Mouse (Mus musculus): ENCODE data around the gene Hsp90ab1.

Hsp90ab1 gene

DNA sequence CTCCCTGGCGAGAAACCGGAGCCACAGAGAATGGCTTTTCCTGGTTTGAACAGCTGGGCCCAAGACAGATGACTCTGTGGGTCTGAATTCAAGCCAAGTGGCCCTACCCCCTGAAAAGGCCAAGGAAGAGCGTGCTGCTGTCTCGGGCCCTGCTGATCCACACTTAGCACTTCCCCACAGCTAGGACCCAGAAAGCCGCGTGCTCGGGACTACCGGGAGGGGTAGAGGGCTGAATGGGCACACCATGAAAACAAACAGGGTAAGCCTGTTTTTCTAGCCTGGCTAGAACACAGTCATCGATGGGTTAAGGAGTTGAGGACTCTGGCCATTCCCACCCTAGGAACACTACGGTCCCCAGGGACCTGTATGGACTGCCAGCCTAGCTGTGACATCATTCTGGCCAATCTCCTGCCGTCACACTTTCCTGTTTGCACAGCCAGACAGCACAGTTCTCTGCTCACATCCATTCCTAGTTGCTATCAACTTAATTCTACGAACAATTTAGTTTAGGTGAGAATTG lies 7.9 kb upstream of the Hsp90ab1 start:
- DNase-seq (ENCODE audit: low spot score in 2 of 2) = no peak

DNA sequence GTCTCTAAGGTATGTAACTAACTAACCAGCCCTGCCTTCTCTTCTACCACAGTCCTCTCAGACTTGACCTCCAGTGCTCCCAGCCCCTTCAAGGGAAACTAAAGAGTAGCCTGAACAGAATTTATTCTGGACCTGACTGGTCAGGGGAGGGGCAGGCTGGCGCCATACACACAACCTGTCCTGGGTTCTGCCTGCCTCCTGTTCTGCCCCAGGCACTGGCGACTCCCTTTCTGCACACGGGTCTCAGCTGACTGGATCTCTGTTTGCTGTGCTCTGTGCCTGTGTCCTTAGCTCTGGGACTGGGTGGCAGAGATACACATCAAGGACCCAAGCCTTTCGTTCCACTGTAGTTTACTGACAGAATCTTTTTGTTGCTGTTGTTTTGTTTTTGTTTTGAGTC lies 6.5 kb upstream of the Hsp90ab1 start:
- no peak for DNase-seq (ENCODE audit: low spot score in 2 of 2)

DNA sequence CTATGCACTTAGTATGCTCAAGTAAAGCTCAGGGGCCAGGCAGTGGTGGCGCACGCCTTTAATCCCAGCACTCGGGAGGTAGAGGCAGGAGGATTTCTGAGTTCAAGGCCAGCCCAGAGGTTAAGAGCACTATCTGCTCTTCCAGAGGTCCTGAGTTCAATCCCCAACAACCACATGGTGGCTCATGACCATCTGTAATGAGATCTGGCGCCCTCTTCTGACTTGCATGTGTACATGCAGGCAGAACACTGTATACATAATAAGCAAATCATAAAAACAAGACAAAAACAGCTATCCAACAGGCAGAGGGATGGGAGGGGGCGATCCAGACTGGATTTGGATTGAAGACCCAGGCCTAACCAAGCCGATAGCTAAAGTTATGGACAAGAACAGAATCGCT lies 5.8 kb upstream of the Hsp90ab1 start:
- DNase-seq (ENCODE audit: low spot score in 2 of 2) = no peak

DNA sequence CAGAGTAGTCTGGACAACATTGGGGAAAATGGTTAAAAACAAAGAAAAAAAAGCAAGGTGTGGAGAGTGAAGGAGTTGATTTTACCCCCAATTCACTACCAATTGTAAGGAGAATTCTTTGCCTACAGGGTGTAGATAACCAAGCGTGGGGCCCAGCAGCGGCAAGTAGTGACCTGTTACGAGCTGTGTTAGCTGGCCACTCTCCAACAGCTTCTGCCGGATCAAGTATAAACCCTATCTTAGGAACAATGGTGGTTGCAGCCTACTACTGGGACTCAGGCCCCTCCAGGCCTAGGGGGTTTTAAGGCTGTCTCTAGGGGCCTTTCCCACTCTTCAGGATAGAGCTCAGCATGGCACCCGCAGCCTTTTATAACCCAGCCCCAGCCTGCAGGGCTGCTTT lies 5.2 kb upstream of the Hsp90ab1 start:
- DNase-seq (ENCODE audit: low spot score in 2 of 2) = peak in 1 of 2 experiments; percentile 57

DNA sequence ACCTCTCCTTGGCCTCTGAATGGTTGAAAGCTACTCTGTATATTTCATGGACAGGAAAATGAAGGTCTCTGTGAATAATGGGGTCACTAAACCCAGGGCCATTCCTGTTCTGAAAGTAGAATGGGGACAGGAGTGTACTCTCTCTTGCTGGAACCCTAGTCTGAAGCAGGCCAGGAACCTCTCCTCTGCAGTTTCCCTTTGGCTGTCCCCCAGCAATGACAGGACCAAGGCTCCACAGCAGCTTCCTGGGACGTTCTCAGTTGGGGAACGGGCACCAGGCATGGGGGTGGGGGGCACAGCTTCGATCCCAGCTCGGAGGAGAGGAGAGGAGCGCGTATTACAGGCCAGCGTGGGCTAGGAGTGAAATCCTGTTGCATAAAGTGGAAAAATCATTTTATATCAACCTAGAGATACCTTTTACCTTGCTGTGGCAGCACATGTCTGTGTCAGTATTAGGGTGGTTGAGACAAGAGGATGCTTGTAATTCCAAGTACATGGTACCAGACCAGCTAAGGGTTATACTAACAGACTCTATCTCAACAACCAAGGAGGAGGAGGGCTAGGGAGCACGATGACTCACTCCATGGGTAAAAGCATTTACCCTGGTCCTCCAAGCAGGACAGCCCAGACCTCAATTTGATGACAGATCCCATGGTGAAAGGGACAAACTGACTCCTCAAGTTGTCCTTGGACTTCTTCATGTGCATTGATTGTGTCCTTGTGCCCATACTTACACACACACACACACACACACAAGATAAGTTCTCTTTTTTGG lies 2.2 kb upstream of the Hsp90ab1 start:
- no peak for DNase-seq (ENCODE audit: low spot score in 2 of 2)

DNA sequence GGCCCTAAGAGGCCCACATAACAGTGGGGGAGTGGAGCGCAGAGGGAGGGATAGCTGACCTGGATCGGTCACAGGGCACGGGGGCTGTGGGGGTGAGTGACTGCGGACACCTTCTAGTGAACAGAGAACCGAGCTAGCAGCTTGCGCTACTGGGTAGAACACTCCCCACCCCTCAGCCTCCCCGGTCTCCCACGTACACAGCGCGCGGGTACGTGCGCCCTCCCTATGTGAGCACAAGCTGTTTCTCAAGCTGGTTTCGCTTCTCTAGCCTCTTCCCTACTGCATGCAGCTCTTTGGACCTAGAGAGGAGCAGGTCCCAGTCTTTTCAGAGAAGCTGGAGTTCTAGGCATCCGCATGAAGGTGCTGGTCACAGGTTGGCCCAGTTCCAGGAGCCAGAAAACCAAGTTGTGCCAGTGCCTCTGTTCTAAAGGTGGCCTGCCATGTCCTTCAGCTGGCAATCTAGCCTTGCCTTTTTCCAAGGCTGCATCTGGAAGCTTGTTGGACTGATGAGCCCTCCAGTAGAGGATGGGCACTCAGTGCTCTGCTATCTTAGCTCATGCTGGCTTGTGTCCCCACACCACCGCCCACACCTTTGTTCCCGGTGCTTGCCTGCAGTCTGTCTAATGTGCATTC lies 1.2 kb upstream of the Hsp90ab1 start:
- DNase-seq (ENCODE audit: low spot score in 2 of 2) = peak; percentile 51 to 70

DNA sequence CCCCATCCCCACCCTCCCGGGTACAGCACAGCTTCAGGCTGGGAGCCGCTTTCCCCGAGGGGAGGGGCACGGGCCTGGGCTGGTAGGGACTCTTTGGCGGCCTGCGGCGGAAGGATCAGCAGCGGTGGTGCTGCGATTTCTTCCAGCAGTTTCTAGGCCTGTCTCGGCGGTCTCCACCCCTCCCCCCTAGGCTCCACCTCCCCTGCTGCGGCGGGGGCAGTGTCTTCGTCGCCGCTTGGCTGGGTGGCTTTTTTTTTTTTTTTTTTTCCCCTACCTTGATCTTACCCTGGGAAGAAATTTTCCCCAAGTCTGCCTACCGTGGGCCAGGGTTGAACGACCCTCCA lies 681 bp upstream of the Hsp90ab1 start:
- DNase-seq (ENCODE audit: low spot score in 2 of 2) = peak; percentile 96 to 97

DNA sequence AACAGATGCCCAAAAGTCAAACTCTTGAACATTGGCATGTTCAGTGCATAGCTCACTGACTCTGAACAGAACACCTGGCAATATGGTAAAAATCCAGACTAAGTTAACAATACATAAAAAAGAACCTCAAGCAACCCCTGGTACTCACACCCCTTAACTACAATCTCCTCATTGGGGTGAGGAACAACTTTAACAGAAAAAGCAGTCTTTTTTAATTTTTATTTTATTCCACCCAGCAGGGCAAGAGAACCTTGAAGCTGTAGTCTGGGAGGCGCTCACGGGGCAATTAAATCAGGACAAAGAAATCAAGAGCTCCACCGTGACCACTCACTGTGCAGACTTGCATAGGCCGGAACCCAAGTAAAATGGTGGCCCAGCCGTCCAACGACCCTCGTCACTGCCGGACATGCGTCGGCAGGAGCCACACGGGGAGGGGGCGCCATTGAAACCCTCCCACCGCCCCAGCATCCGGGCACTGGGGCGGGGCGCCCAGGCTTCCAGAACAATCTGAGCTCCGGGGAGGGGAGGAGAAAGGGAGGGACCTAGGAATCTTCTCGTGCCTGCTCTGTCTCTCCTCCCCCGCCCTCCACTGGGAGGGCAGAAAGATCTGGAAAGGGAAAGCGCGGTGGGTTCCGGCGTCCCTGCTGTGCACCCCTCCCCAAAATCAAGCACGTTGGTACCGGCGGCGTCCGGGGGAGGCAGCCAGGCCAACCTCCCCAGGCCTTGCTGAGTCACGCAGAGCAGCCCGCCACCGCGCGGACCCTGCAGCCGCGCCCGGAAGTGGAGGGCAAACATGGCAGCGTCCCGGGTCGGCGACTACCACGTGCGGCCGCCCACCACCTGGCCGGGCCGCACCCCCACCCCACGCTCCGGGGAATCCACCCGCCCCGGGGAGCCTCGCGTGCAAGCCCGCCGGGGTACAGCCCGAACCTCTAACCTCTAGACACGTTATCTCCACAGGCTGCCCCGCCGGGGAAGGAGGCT lies 676 bp downstream of the Hsp90ab1 start:
- peak; percentile 66 to 70 for DNase-seq (ENCODE audit: low spot score in 2 of 2)

DNA sequence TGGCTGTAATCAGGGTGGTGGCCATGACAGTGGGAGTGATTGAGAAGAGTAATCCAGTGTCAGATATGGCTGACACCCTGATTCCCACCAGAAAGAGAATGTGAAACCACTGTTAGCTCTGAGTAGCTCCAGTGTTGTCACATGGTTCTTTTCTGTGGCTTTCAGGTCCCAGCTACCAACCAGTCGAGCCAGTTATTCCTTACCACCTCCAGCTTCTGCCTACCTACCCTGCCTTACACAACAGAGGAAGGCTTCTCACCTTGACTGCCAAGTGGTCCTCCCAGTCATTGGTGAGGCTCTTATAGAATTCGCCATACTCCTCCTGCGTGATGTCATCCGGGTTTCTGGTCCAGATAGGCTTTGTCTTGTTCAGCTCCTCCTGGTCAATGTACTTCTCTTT lies 3.1 kb downstream of the Hsp90ab1 start:
- DNase-seq (ENCODE audit: low spot score in 2 of 2) = no peak

DNA sequence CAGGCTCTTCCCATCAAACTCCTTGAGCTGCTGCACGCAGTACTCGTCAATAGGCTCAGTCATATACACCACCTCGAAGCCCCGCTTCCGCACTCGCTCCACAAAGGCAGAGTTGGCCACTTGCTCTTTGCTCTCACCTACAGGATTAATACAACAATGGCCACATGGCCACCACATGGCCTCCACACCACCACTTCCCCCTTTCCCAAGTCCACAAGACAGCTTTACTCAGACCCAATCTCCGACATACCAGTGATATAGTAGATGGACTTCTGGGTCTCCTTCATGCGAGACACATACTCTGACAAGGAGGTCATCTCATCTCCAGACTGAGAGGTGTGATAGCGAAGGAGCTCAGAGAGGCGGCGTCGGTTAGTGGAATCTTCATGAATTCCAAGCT lies 4.1 kb downstream of the Hsp90ab1 start:
- no peak for DNase-seq (ENCODE audit: low spot score in 2 of 2)

DNA sequence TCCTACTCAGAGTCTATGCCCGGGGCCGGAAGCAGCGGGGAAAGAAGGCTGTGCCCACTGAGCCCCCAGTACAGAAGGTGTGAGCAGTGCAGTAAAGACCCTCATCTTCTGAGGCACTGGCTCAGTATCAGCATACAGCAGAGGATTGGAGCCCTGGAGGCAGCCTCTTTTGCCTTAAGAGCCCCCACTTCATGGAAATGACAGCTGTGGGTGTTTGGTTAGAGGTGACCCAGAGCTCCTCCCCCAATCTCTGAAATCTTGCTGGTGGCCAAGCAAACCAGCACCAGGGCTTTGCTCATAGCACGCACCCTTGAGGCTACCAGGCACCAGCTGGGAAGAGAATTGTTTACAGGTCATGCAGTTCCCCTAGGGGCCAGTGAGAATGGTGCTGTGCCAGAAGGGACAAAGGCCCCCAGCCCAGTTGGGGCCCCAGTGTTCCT lies 5.9 kb downstream of the Hsp90ab1 start:
- no peak for DNase-seq (ENCODE audit: low spot score in 2 of 2)

DNA sequence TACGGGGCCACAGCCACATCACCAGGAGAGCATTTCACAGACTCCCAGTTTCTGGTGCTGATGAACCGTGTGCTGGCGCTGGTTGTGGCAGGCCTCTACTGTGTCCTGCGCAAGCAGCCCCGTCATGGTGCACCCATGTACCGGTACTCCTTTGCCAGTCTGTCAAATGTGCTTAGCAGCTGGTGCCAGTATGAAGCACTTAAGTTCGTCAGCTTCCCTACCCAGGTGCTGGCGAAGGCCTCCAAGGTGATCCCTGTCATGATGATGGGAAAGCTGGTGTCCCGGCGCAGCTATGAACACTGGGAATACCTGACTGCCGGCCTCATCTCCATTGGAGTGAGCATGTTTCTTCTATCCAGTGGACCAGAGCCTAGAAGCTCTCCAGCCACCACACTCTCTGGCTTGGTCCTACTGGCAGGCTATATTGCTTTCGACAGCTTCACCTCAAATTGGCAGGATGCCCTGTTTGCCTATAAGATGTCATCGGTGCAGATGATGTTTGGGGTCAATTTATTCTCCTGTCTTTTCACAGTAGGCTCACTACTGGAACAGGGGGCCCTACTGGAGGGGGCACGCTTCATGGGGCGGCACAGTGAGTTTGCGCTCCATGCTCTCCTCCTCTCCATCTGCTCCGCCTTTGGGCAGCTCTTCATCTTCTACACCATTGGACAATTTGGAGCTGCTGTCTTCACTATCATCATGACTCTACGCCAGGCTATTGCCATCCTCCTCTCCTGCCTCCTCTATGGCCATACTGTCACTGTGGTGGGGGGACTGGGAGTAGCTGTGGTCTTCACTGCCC lies 6.5 kb downstream of the Hsp90ab1 start:
- no peak for DNase-seq (ENCODE audit: low spot score in 2 of 2)

DNA sequence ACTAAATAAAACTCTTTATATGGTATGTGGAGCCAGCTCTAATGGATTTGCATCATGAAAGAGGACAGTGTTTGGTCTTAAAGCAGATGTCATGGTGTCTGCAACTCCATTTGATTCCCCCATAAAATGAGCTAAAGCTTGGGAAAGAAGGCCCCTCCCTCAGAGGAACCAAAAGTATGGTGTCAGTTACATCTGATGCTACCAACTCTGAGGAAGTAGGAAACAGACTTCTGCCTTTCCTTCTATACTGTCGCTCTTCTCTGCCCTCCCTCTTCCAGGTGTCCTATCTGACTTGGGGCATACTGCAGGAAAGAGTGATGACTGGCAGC lies 7.1 kb downstream of the Hsp90ab1 start:
- DNase-seq (ENCODE audit: low spot score in 2 of 2) = no peak

DNA sequence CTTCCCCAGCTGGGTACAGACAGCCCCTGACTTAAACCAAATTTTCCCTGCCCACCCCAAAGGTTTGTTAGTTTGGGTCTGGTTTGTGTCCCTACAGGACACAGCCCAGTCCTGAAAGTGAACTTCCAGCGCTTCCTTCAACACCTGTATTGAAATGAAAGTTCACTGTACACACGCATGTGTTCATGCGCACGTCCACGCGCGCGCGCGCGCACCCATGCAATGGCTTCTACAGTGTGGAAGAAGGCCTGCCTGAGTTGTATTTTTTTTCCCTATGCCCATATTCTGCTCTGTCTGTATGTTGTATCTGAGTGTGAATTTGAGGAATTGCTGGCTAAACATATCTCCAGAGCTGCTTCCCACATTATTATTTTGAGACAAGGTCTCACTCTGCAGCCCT lies 8.0 kb downstream of the Hsp90ab1 start:
- DNase-seq (ENCODE audit: low spot score in 2 of 2) = no peak

DNA sequence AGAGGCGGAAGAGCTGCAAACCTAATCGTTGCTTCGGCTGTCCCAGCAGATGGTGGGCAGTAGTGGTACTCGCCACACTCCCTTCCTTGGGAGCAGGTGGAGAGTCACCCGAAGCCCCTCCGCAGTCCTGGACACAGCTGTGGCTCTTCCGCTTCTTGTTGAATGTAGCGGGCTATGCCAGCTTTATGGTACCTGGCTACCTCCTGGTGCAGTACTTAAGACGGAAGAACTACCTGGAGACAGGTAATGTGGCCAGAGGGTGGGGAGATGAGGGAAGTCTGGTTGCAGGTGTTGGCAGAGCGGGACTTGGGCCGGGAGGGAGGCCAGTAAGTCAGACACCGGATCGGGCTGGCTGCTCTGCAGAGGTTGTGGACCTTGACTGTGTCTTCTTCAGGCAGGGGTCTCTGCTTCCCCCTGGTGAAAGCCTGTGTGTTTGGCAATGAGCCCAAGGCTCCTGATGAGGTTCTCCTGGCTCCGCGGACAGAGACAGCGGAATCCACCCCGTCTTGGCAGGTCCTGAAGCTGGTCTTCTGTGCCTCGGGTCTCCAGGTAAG lies 8.5 kb downstream of the Hsp90ab1 start:
- DNase-seq (ENCODE audit: low spot score in 2 of 2) = no peak

DNA sequence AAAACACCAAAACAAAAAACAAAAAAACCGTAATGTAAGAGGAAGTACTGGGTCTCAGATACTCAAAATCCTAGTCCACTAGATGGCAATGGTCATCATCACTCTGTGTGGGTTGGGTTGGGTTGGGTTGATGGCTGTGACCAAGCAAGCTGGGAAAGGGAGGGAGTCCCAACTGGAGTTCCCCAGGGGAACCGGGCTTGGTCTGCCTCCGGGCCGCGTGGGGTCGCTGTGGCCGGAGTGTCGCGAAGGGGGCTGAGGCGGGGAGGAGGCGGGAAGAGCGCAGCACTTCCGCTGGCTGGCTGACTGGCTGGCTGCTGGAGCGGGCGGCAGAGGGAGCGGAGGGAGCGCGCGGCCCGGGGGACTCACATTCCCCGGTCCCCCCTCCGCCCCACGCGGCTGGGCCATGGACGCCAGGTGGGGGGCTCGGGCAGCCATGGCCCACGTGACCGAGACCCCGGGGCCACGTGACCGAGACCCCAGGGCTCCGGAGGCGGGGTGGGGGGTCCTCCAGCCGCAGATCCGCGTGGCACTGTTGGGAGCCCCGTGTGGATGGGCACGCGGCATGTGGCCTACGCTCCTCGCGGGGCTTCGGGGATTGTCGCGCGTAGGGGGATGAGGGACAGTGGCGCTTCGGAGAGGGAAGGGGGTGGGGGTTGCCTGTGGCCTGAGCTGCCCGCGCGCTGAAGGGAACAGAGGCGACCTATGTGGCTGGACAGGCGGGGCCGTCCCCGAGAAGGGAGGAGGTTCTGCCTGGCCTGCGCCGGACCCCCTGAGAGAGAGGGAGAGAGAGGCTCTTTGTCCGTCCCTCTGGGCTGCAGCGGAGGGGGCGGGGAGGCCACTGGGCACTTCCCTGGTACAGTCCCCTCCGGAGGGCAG lies 9.2 kb downstream of the Hsp90ab1 start, which contains the start of gene Slc35b2:
TSS of gene Slc35b2 (plus strand) at position 220 of the 876 bp plus-strand sequence.
- DNase-seq (ENCODE audit: low spot score in 2 of 2) = peak; percentile 89 to 94

DNA sequence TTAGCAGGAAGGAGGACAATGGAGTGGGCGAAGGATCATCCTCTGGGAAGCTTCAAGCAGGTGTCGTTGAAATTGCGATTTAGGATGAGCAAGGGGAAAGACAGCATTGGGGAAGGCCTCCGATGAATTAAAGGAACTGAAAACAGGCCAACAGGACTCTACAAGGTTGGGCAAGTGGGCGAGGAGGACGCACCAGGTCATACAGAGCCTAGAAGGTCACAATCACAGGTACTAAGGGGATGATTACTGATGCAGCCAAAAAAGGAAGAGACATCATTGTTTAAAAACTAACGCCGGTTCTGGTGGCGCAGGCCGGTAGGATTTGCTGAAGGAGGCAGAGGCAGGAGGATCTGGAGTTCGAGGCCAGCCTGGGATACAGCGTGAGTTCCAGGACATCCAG lies 9.9 kb downstream of the Hsp90ab1 start:
- no peak for DNase-seq (ENCODE audit: low spot score in 2 of 2)

DNA sequence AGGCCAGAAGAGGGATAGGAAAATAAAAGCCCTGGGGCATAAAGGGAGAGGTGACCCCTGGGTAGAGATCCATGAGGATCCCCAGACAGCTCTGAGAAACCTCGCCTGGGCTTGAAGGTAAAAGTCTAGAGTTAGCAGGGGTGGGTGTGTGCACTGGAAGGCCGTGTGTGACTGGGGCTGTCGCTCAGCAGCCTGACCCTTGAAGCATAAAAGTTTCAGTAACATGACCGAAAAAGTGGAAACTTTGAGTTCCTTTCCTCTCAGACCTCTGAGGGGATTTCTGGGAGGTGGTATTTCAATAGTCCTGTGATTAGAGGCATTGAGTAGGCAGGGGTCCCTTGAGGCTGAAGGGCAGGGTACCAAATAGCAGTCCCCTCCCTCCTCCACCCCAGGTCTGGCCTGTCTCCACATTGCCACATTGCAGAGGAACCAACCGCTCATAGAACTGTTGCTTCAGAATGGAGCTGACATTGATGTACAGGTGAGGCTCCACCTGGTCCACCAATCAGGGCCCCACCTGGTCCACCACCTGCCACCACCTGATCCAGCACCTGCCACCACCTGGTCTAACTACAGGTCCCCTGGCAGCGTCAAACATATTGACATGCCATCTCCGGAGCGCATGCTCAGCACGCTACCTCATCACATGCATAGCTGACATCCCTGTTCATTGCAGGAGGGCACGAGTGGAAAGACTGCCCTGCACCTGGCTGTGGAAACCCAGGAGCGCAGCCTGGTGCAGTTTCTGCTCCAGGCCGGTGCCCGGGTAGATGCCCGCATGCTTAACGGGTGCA lies 13.1 kb downstream of the Hsp90ab1 start:
- DNase-seq (ENCODE audit: low spot score in 2 of 2) = no peak
